Mouse (Mus musculus) forebrain, embryonic 13.5 days (tissue): ENCODE data around the gene Gm20388. TPM values are rescaled to one million over a fixed set of nuclear protein-coding genes. Genes with fewer than 3 reads are reported as not detected.

Experiments used
- ATAC-seq: fragments of 200-750 bp; cut with Nextera tagmentation; 2 replicates; pipeline ENCODE4 v1.8.0; 2017
- H3K27ac ChIP-seq: fragments of 300-500 bp; sonication (generic); 2 replicates; pipeline ENCODE4 v1.5.1; 2015; ENCODE audit warnings: inconsistent platforms, mild to moderate bottlenecking, moderate library complexity
- H3K27me3 ChIP-seq: fragments of 300-500 bp; sonication (generic); 2 replicates; pipeline ENCODE4 v1.6.1; 2015; ENCODE audit warnings: mild to moderate bottlenecking, inconsistent platforms
- H3K36me3 ChIP-seq: fragments of 300-500 bp; sonication (generic); 2 replicates; pipeline ENCODE4 v1.6.1; 2015; ENCODE audit warnings: mild to moderate bottlenecking, inconsistent platforms; ENCODE audit not compliant: poor library complexity, severe bottlenecking
- H3K4me1 ChIP-seq: fragments of 300-500 bp; sonication (generic); 2 replicates; pipeline ENCODE4 v1.6.1; 2015; ENCODE audit warnings: inconsistent platforms
- H3K4me2 ChIP-seq: fragments of 300-500 bp; sonication (generic); 2 replicates; pipeline ENCODE4 v1.6.1; 2015; ENCODE audit warnings: inconsistent platforms, mild to moderate bottlenecking, moderate library complexity
- H3K4me3 ChIP-seq: fragments of 300-500 bp; sonication (generic); 2 replicates; pipeline ENCODE4 v1.5.1; 2015; ENCODE audit warnings: mild to moderate bottlenecking, inconsistent platforms
- H3K9ac ChIP-seq: fragments of 300-500 bp; sonication (generic); 2 replicates; pipeline ENCODE4 v1.6.1; 2015; ENCODE audit warnings: mild to moderate bottlenecking, inconsistent platforms
- H3K9me3 ChIP-seq: fragments of 300-500 bp; sonication (generic); replicated peaks from 2 replicates; pipeline ENCODE4 v1.6.1; 2016; ENCODE audit warnings: inconsistent platforms
- WGBS: fragments of 180-500 bp; shearing (Covaris S2); methylation state at CpG from one replicate; pipeline ENCODE4 v1.1.7; 2015; 5-methylcytosine and 5-hydroxymethylcytosine counted together
- polyA plus RNA-seq: library from polyadenylated mRNA; unstranded; fragments of >200 nt; fragmentation: Nextera tagmentation; extraction: Ambion mirVana; gene quantifications from 2 replicates; pipeline ENCODE4 v1.2.1, GENCODE M21; 2015

Gene Gm20388
- polyA plus RNA-seq, 1 experiment from 2014 or later, result 5.6 TPM

DNA sequence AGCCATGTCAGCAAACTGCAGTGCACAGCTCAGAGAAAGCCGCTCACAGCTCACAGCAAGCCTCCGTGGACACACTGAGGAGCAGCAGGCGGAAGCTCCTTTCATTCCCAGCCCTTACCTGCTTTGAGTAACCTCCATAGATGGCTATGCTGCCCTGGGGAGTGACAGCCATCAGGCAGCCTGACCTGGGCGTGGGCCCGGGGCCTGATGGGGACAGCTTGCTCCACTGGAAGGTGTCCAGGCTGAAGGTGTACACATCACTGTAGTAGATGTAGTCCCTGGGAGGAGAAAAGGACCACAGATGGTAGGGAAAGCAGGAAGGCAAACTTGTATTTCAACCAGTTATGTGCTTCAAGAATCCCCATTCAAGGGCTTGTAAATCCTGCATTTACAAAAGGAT lies 1894.2 kb downstream of the Gm20388 start:
- Histone ChIP-seq H3K27me3 (no peaks in the 10 kb centered on the region), H3K9me3 (no peaks in the 10 kb centered on the region), H3K9ac (no peak overlapping the region), H3K4me3 (no peak overlapping the region), H3K4me2 (no peak overlapping the region), H3K27ac (no peak overlapping the region), H3K36me3 (peaks cover 74% of the 10 kb centered on the region), H3K4me1 (no peaks in the 10 kb centered on the region)
- WGBS, result 94% methylated on average over 5 of the region's 5 CpGs
- ATAC-seq, result no peak

GRCm38 (mm10) chr8:121806126-121806525 lies 1895.5 kb downstream of the Gm20388 start:
- Histone ChIP-seq H3K9ac (no peak overlapping the region), H3K36me3 (peaks cover 72% of the 10 kb centered on the region), H3K9me3 (no peaks in the 10 kb centered on the region), H3K4me1 (no peaks in the 10 kb centered on the region), H3K27me3 (no peaks in the 10 kb centered on the region), H3K4me3 (no peak overlapping the region), H3K4me2 (no peak overlapping the region), H3K27ac (no peak overlapping the region)
- no peak for ATAC-seq
- WGBS, result 95% methylated on average over 13 of the region's 13 CpGs

- H3K27me3 ChIP-seq, result no peaks in the 10 kb centered on the region
- WGBS, result 77% methylated on average over 11 of the region's 11 CpGs
- no peak overlapping the region for H3K27ac ChIP-seq
- no peaks in the 10 kb centered on the region for H3K4me1 ChIP-seq
- H3K4me3 ChIP-seq, result no peak overlapping the region
- no peak overlapping the region for H3K9ac ChIP-seq
- H3K4me2 ChIP-seq, result no peak overlapping the region
- H3K36me3 ChIP-seq, result peaks cover 77% of the 10 kb centered on the region
- no peak for ATAC-seq
- H3K9me3 ChIP-seq, result no peaks in the 10 kb centered on the region
Measured at GRCm38 (mm10) chr8:121808032-121808431, 1897.4 kb downstream of the Gm20388 start.

DNA sequence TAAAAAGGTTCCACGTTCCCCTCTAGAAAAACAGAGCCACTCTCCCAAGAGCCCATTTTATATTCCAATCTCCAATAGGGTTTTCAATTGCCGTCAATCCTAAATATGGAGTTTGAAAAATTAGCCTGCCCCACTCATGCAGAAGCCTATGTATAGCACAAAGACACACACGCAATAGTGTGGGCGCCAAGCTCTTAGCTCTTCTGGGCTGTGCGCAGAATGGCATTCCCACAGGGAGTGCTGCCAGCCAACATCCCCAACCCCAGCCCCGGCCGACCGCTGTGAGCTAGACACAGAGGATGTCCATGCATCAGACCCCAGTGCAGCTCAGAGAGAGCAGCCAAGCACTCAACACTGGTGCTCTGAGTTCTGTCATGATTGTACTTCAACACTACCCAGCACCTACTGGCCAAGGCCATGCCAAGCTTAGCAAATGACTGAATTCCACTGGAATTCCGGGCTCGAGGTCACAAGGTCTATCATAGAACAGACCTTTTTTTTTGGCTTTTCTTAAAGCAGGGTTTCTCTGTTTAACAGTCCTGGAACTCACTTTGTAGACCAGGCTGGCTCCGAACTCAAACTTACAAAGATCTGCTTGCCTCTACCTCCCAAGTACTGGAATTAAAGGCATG lies 1899.0 kb downstream of the Gm20388 start:
- Histone ChIP-seq H3K36me3 (peaks cover 77% of the 10 kb centered on the region), H3K9me3 (no peaks in the 10 kb centered on the region), H3K27me3 (no peaks in the 10 kb centered on the region), H3K27ac (no peak overlapping the region), H3K4me2 (no peak overlapping the region), H3K4me1 (no peaks in the 10 kb centered on the region), H3K4me3 (no peak overlapping the region), H3K9ac (no peak overlapping the region)
- no peak for ATAC-seq
- WGBS, result 92% methylated on average over 11 of the region's 11 CpGs

DNA sequence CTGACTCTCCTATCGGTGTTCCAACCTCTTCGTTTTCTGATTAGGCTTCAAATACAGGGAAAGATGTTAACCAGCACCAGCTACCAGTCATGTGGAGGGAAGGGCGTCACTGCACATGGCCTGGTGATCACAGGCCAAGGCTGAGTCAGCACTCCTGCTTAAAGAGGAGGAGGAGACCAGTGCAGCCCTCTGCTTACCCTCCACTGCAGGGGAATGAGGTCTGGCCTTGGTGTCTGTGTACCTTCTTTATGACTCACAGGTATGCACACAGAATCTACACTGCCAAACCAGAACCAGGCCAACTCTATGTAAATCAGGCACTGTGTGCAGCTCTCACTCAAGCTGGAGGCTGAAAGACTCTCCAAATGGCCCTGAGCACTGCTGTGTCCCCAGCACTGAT lies 1900.9 kb downstream of the Gm20388 start:
- no peak for ATAC-seq
- no peaks in the 10 kb centered on the region for H3K9me3 ChIP-seq
- 94% methylated on average over 3 of the region's 3 CpGs for WGBS

GRCm38 (mm10) chr8:121811931-121812570 lies 1901.4 kb downstream of the Gm20388 start:
- H3K27me3 ChIP-seq, result no peaks in the 10 kb centered on the region
- WGBS, result 96% methylated on average over 12 of the region's 12 CpGs
- no peak overlapping the region for H3K4me3 ChIP-seq
- no peak overlapping the region for H3K4me2 ChIP-seq
- no peaks in the 10 kb centered on the region for H3K9me3 ChIP-seq
- H3K27ac ChIP-seq, result no peak overlapping the region
- no peak overlapping the region for H3K9ac ChIP-seq
- H3K4me1 ChIP-seq, result no peaks in the 10 kb centered on the region
- peaks cover 75% of the 10 kb centered on the region for H3K36me3 ChIP-seq
- no peak for ATAC-seq

More for the DNA sequence above, 1900.9 kb downstream of the Gm20388 start:
- Histone ChIP-seq H3K4me2 (no peak overlapping the region), H3K4me1 (no peaks in the 10 kb centered on the region), H3K9ac (no peak overlapping the region), H3K27ac (no peak overlapping the region), H3K36me3 (peaks cover 77% of the 10 kb centered on the region), H3K27me3 (no peaks in the 10 kb centered on the region), H3K4me3 (no peak overlapping the region)

- H3K27ac ChIP-seq, result no peak overlapping the region
- H3K4me2 ChIP-seq, result no peak overlapping the region
- H3K4me3 ChIP-seq, result no peak overlapping the region
- H3K9ac ChIP-seq, result no peak overlapping the region
- H3K36me3 ChIP-seq, result peaks cover 71% of the 10 kb centered on the region
- H3K4me1 ChIP-seq, result no peaks in the 10 kb centered on the region
- no peak for ATAC-seq
- WGBS, result 78% methylated on average over 7 of the region's 7 CpGs
- no peaks in the 10 kb centered on the region for H3K9me3 ChIP-seq
- H3K27me3 ChIP-seq, result no peaks in the 10 kb centered on the region
Measured at GRCm38 (mm10) chr8:121818226-121818625, 1907.6 kb downstream of the Gm20388 start.

- no peak overlapping the region for H3K27ac ChIP-seq
- no peaks in the 10 kb centered on the region for H3K27me3 ChIP-seq
- H3K9ac ChIP-seq, result no peak overlapping the region
- no peak overlapping the region for H3K4me3 ChIP-seq
- peaks cover 46% of the 10 kb centered on the region for H3K36me3 ChIP-seq
- WGBS, result 96% methylated on average over 6 of the region's 6 CpGs
- no peaks in the 10 kb centered on the region for H3K9me3 ChIP-seq
- ATAC-seq, result no peak
- H3K4me1 ChIP-seq, result no peaks in the 10 kb centered on the region
- H3K4me2 ChIP-seq, result no peak overlapping the region
Measured at GRCm38 (mm10) chr8:121820840-121821239, 1910.2 kb downstream of the Gm20388 start.

DNA sequence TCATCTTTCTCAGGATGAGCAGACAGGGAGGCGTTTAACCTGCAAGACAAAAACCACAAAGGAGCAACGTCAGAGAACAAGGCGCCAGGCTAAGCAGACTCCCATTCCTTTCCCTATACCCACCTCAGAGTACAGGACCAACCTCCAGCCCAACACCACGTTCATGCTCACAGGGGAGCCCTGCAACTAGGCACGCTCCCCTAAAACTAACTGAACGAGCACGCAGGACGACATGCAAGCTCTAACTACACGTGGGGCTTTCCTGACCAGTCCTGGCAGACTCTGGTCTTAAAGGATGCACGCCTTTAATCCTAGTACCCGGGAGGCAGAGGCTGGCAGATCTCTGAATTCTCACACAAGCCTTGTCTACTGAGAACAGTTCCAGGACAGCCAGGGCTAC lies 1910.7 kb downstream of the Gm20388 start:
- Histone ChIP-seq H3K4me3 (no peak overlapping the region), H3K9me3 (no peaks in the 10 kb centered on the region), H3K4me1 (no peaks in the 10 kb centered on the region), H3K27me3 (no peaks in the 10 kb centered on the region), H3K36me3 (peaks cover 41% of the 10 kb centered on the region), H3K4me2 (no peak overlapping the region), H3K9ac (no peak overlapping the region), H3K27ac (no peak overlapping the region)
- no peak for ATAC-seq
- WGBS, result 90% methylated on average over 11 of the region's 11 CpGs

GRCm38 (mm10) chr8:121821770-121822169 lies 1911.1 kb downstream of the Gm20388 start:
- Histone ChIP-seq H3K36me3 (peaks cover 39% of the 10 kb centered on the region), H3K9me3 (no peaks in the 10 kb centered on the region), H3K4me1 (no peaks in the 10 kb centered on the region), H3K27me3 (no peaks in the 10 kb centered on the region), H3K27ac (no peak overlapping the region), H3K9ac (no peak overlapping the region), H3K4me2 (no peak overlapping the region), H3K4me3 (no peak overlapping the region)
- ATAC-seq, result no peak
- WGBS, result 91% methylated on average over 9 of the region's 9 CpGs

DNA sequence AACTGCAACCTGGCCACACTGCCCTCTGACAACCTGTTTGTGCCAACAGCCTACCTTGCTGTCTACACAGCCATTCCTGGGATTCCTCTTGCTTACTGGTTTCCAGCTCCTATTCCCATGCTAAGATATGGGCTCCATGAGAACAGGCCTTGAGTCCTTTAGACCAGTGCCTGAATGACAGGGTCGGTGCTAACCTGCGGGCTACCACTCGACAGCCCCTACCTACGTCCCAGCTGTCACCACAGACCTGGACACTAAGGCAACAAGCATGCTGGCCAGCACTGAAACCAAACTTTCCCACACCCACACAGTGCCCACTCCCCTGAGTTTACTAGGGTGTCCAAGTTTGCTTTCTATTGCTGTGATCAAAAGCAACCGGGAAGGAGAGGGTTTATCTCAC lies 1917.1 kb downstream of the Gm20388 start:
- Histone ChIP-seq H3K36me3 (no peaks in the 10 kb centered on the region), H3K4me3 (peak overlapping the region; percentile 91; the same call in 1 of the 2 replicates), H3K27me3 (0 out of 2 replicates have a peak, but pooled peaks cover 2% of the 10 kb centered on the region), H3K9me3 (no peaks in the 10 kb centered on the region), H3K9ac (no peak overlapping the region), H3K4me1 (peaks cover 19% of the 10 kb centered on the region), H3K4me2 (peak overlapping the region; percentile 97), H3K27ac (no peak overlapping the region)
- ATAC-seq, result no peak
- WGBS, result 95% methylated on average over 5 of the region's 5 CpGs

- peaks cover 19% of the 10 kb centered on the region for H3K4me1 ChIP-seq
- peak overlapping the region; percentile 91 for H3K4me3 ChIP-seq
- 0 out of 2 replicates have a peak, but pooled peaks cover 2% of the 10 kb centered on the region for H3K27me3 ChIP-seq
- peak overlapping the region; percentile 86 for H3K9ac ChIP-seq
- WGBS, result 36% methylated on average over 10 of the region's 10 CpGs
- H3K36me3 ChIP-seq, result no peaks in the 10 kb centered on the region
- ATAC-seq, result no peak
- no peak overlapping the region for H3K27ac ChIP-seq
- peak overlapping the region; percentile 97 for H3K4me2 ChIP-seq
- H3K9me3 ChIP-seq, result no peaks in the 10 kb centered on the region
Measured at GRCm38 (mm10) chr8:121828376-121829023, 1917.9 kb downstream of the Gm20388 start.
